Mouse (Mus musculus) stomach, postnatal 0 days (tissue): ENCODE measurements around the gene Paqr6. TPM values are rescaled to one million over a fixed set of nuclear protein-coding genes. Genes with fewer than 3 reads are reported as not detected.

Source experiments
- ATAC-seq: fragments of 200-750 bp; cut with Nextera tagmentation; 2 replicates; pipeline ENCODE4 v1.8.0; 2017; ENCODE audit not compliant: low FRiP score, low TSS enrichment
- DNase-seq: peaks from one replicate; pipeline ENCODE4 v3.0.0-alpha.2; 2016; ENCODE audit warnings: low spot score
- H3K27ac ChIP-seq: fragments of 300-500 bp; sonication (generic); replicated peaks from 2 replicates; pipeline ENCODE4 v1.5.1; 2014; ENCODE audit warnings: mild to moderate bottlenecking, control low read depth
- H3K27me3 ChIP-seq: fragments of 300-500 bp; sonication (generic); 2 replicates; pipeline ENCODE4 v1.6.1; 2014; ENCODE audit warnings: low read length; ENCODE audit not compliant: control insufficient read depth, insufficient read depth
- H3K36me3 ChIP-seq: fragments of 300-500 bp; sonication (generic); 2 replicates; pipeline ENCODE4 v1.6.1; 2014; ENCODE audit warnings: low read length, mixed read lengths; ENCODE audit not compliant: control insufficient read depth, insufficient read depth
- H3K4me1 ChIP-seq: fragments of 300-500 bp; sonication (generic); replicated peaks from 2 replicates; pipeline ENCODE4 v1.6.1; 2014; ENCODE audit warnings: antibody characterized with exemption; ENCODE audit not compliant: control insufficient read depth, insufficient read depth
- H3K4me2 ChIP-seq: fragments of 300-500 bp; sonication (generic); replicated peaks from 2 replicates; pipeline ENCODE4 v1.6.1; 2014; ENCODE audit warnings: low read depth, mild to moderate bottlenecking, control low read depth, moderate library complexity
- H3K4me3 ChIP-seq: fragments of 300-500 bp; sonication (generic); 2 replicates; pipeline ENCODE4 v1.5.1; 2014; ENCODE audit warnings: low read depth, low read length, control low read depth
- H3K9ac ChIP-seq: fragments of 300-500 bp; sonication (generic); 2 replicates; pipeline ENCODE4 v1.6.1; 2014; ENCODE audit warnings: mild to moderate bottlenecking, low read length, control low read depth, mixed read lengths
- H3K9me3 ChIP-seq: fragments of 300-500 bp; sonication (generic); 2 replicates; pipeline ENCODE4 v1.6.1; 2016; ENCODE audit warnings: low read length; ENCODE audit not compliant: control insufficient read depth
- CTCF ChIP-seq: IDR thresholded peaks from 2 replicates; pipeline ENCODE4 v1.5.1; 2016; ENCODE audit warnings: antibody characterized with exemption, low read depth, mild to moderate bottlenecking, moderate library complexity
- EP300 ChIP-seq: optimal IDR thresholded peaks from 2 replicates; pipeline ENCODE3; 2016; ENCODE audit warnings: antibody characterized with exemption
- WGBS: fragments of 180-500 bp; shearing (Covaris S2); extraction: QIAGEN DNeasy Blood & Tissue Kit; methylation state at CpG from one replicate; pipeline ENCODE4 v1.1.7; 2014; 5-methylcytosine and 5-hydroxymethylcytosine counted together
- polyA plus RNA-seq: library from polyadenylated mRNA; unstranded; fragments of >200 nt; fragmentation: Nextera tagmentation; extraction: Ambion mirVana; gene quantifications from 2 replicates; pipeline ENCODE4 v1.2.1, GENCODE M21; 2015

The Paqr6 gene
- polyA plus RNA-seq, 1 experiment from 2014 or later = 12.3 TPM

DNA sequence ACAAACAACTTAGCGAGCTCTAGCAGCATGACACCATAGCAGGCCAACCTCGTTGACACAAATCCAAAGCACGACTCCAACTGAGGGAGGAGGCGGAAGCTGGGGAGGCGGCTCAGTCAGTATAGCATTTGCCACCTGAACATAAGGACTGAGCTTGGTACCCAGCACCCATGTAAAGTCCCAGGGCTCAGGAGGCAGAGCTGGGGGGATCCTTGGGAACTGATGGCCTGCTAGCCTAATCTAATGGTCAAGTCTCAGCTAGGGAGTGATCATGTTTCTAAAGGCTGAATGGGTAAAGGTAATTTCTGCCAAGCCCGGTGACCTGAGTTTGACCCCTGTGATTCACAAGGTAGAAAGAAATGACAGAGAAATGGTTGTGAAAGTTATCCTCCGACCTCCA is 43.1 kb downstream of the Paqr6 start:
- DNase-seq = no peak
- no peak overlapping the region; the same call in 1 of the 2 replicates for H3K9ac ChIP-seq
- no peaks in the 10 kb centered on the region for H3K9me3 ChIP-seq
- no peak overlapping the region for H3K4me3 ChIP-seq
- WGBS = 37% methylated on average over 7 of the region's 7 CpGs
- no peaks in the 10 kb centered on the region; the same call in 1 of the 2 replicates for H3K36me3 ChIP-seq
- H3K27ac ChIP-seq = no peak overlapping the region
- no peaks in the 10 kb centered on the region for H3K27me3 ChIP-seq
- no peaks in the 10 kb centered on the region; the same call in 1 of the 2 replicates for H3K4me1 ChIP-seq
- TF ChIP-seq EP300 (no peak), CTCF (no peak)
- H3K4me2 ChIP-seq = no peak overlapping the region
- no peak for ATAC-seq

DNA sequence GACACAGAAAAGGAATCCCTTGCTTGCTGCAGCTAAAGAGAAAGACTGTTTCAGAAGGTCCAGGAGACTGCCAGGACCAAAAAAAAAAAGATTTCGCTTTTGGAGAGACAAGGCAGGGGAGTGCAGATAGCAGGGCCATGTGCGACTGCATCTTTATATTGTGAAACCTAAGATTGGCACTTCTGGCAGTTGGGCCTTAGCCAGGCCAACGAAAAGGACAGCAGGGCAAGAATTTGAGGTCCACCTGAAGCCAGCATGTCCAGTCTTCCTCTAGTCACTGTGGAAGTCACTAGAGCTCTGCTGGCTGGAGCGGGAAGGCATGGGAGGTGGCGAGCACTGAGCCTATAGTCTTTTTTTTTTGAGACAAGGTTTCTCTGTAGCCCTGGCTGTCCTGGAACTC is 44.6 kb downstream of the Paqr6 start:
- no peaks in the 10 kb centered on the region for H3K9me3 ChIP-seq
- H3K4me3 ChIP-seq = peak overlapping the region; percentile 70; the same call in 1 of the 2 replicates
- H3K27me3 ChIP-seq = no peaks in the 10 kb centered on the region
- TF ChIP-seq CTCF = no peak
- TF ChIP-seq EP300 = no peak
- peaks cover 2% of the 10 kb centered on the region for H3K36me3 ChIP-seq
- DNase-seq = no peak
- no peak for ATAC-seq
- no peaks in the 10 kb centered on the region; the same call in 1 of the 2 replicates for H3K4me1 ChIP-seq
- H3K27ac ChIP-seq = no peak overlapping the region
- WGBS = 53% methylated on average over 5 of the region's 5 CpGs
- peak overlapping the region; percentile 89 for H3K9ac ChIP-seq
- peak overlapping the region; percentile 67 for H3K4me2 ChIP-seq

- Histone ChIP-seq H3K27me3 (no peaks in the 10 kb centered on the region), H3K4me1 (no peaks in the 10 kb centered on the region; the same call in 1 of the 2 replicates), H3K27ac (peak within 1 kb of the TSS; percentile 96), H3K9me3 (no peaks in the 10 kb centered on the region), H3K4me3 (peak within 1 kb of the TSS; percentile 70), H3K9ac (peak within 1 kb of the TSS; percentile 89), H3K36me3 (peaks cover 5% of the 10 kb centered on the region), H3K4me2 (peak within 1 kb of the TSS; percentile 67)
- TF ChIP-seq CTCF = peak; percentile 1; the same call in 1 of the 2 replicates
- peak; percentile 79 for TF ChIP-seq EP300
- under 1% methylated on average over 54 of the region's 54 CpGs for WGBS
- ATAC-seq (peak; percentile 94), DNase-seq (peak; percentile 95)
Measured at GRCm38 (mm10) chr3:88409741-88410644, 45.6 kb downstream of the Paqr6 start, which contains the start of gene Pmf1. Pmf1 (minus strand) TSS chr3:88410331.

- Histone ChIP-seq H3K9me3 (no peaks in the 10 kb centered on the region), H3K4me3 (peak overlapping the region; percentile 70), H3K36me3 (peaks cover 5% of the 10 kb centered on the region), H3K4me2 (peak overlapping the region; percentile 67), H3K4me1 (no peaks in the 10 kb centered on the region; the same call in 1 of the 2 replicates), H3K9ac (peak overlapping the region; percentile 89; the same call in 1 of the 2 replicates), H3K27me3 (no peaks in the 10 kb centered on the region), H3K27ac (peak overlapping the region; percentile 96)
- no peak for TF ChIP-seq EP300
- no peak for TF ChIP-seq CTCF
- whole genome bisulfite sequencing = 17% methylated on average over 7 of the region's 7 CpGs
- ATAC-seq (no peak; the same call in 1 of the 2 replicates), DNase-seq (no peak)
Measured at GRCm38 (mm10) chr3:88410645-88411031, 46.3 kb downstream of the Paqr6 start.

- DNase-seq = no peak
- peaks cover 5% of the 10 kb centered on the region for H3K36me3 ChIP-seq
Measured at GRCm38 (mm10) chr3:88411681-88412080, 47.3 kb downstream of the Paqr6 start.

GRCm38 (mm10) chr3:88412636-88413035 is 48.3 kb downstream of the Paqr6 start:
- H3K4me3 ChIP-seq = no peak overlapping the region
- H3K9me3 ChIP-seq = no peaks in the 10 kb centered on the region
- no peak overlapping the region for H3K4me2 ChIP-seq
- no peaks in the 10 kb centered on the region for H3K27me3 ChIP-seq
- TF ChIP-seq CTCF (no peak), EP300 (no peak)
- DNase-seq = no peak
- no peak for ATAC-seq
- no peak overlapping the region for H3K9ac ChIP-seq
- peaks cover 5% of the 10 kb centered on the region for H3K36me3 ChIP-seq
- WGBS = 84% methylated on average over 11 of the region's 11 CpGs
- no peak overlapping the region for H3K27ac ChIP-seq
- no peaks in the 10 kb centered on the region for H3K4me1 ChIP-seq

More at GRCm38 (mm10) chr3:88411681-88412080, 47.3 kb downstream of the Paqr6 start:
- TF ChIP-seq CTCF (no peak), EP300 (no peak)
- H3K27ac ChIP-seq = no peak overlapping the region
- no peaks in the 10 kb centered on the region for H3K27me3 ChIP-seq
- ATAC-seq = no peak
- H3K4me3 ChIP-seq = no peak overlapping the region
- 85% methylated on average over 4 of the region's 4 CpGs for WGBS
- no peak overlapping the region for H3K9ac ChIP-seq
- H3K4me2 ChIP-seq = no peak overlapping the region
- no peaks in the 10 kb centered on the region for H3K9me3 ChIP-seq
- no peaks in the 10 kb centered on the region for H3K4me1 ChIP-seq
